Mouse (Mus musculus) heart, embryonic 13.5 days (tissue): ENCODE measurements around the gene Gm45713. TPM values are rescaled to one million over a fixed set of nuclear protein-coding genes. Genes with fewer than 3 reads are reported as not detected.
"Not testable (repeated sequence)": the region's sequence is repeated elsewhere in the genome, so short reads cannot be mapped to it uniquely, and the experiment has no call there.

Experiments
- ATAC-seq: fragments of 200-750 bp; cut with Nextera tagmentation; 2 replicates; pipeline ENCODE4 v1.8.0; 2017; ENCODE audit warnings: moderate TSS enrichment; ENCODE audit not compliant: insufficient number of reproducible peaks, low FRiP score, low TSS enrichment; ENCODE audit errors: extremely low read depth
- H3K27ac ChIP-seq: fragments of 300-500 bp; sonication (generic); replicated peaks from 2 replicates; pipeline ENCODE4 v1.5.1; 2015; ENCODE audit warnings: moderate library complexity, mild to moderate bottlenecking, inconsistent platforms
- H3K27me3 ChIP-seq: fragments of 300-500 bp; sonication (generic); replicated peaks from 2 replicates; pipeline ENCODE4 v1.6.1; 2015; ENCODE audit warnings: mild to moderate bottlenecking, inconsistent platforms
- H3K36me3 ChIP-seq: fragments of 300-500 bp; sonication (generic); 2 replicates; pipeline ENCODE4 v1.6.1; 2015; ENCODE audit warnings: mild to moderate bottlenecking, inconsistent platforms
- H3K4me1 ChIP-seq: fragments of 300-500 bp; sonication (generic); 2 replicates; pipeline ENCODE4 v1.6.1; 2015; ENCODE audit warnings: inconsistent platforms
- H3K4me2 ChIP-seq: fragments of 300-500 bp; sonication (generic); 2 replicates; pipeline ENCODE4 v1.6.1; 2015; ENCODE audit warnings: inconsistent platforms, mild to moderate bottlenecking, moderate library complexity
- H3K4me3 ChIP-seq: fragments of 300-500 bp; sonication (generic); 2 replicates; pipeline ENCODE4 v1.5.1; 2015; ENCODE audit warnings: moderate library complexity, mild to moderate bottlenecking, inconsistent platforms
- H3K9ac ChIP-seq: fragments of 300-500 bp; sonication (generic); 2 replicates; pipeline ENCODE4 v1.6.1; 2015; ENCODE audit warnings: inconsistent platforms, mild to moderate bottlenecking, moderate library complexity
- H3K9me3 ChIP-seq: fragments of 300-500 bp; sonication (generic); 2 replicates; pipeline ENCODE4 v1.6.1; 2016; ENCODE audit warnings: inconsistent platforms
- WGBS: fragments of 180-500 bp; shearing (Covaris S2); methylation state at CpG from one replicate; pipeline ENCODE4 v1.1.7; 2015; ENCODE audit warnings: mixed read lengths; 5-methylcytosine and 5-hydroxymethylcytosine counted together
- polyA plus RNA-seq: library from polyadenylated mRNA; unstranded; fragments of >200 nt; fragmentation: Nextera tagmentation; extraction: Ambion mirVana; gene quantifications from 2 replicates; pipeline ENCODE4 v1.2.1, GENCODE M21; 2015

The Gm45713 gene
- polyA plus RNA-seq, 1 experiment from 2014 or later = 0.17 TPM

GRCm38 (mm10) chr7:45154096-45154992, 18.3 kb upstream of the Gm45713 start, which contains the start of the genes Pih1d1 and Aldh16a1:
Gene Pih1d1, plus strand, starts transcription at chr7:45154303.
Gene Aldh16a1, minus strand, starts transcription at chr7:45154584.
- Histone ChIP-seq H3K4me2 (peak within 1 kb of the TSS; percentile 77), H3K27ac (peak within 1 kb of the TSS; percentile 95), H3K36me3 (peaks cover 31% of the 10 kb centered on the region), H3K4me3 (peak within 1 kb of the TSS; percentile 70), H3K9ac (peak within 1 kb of the TSS; percentile 95), H3K9me3 (no peaks in the 10 kb centered on the region), H3K4me1 (peaks cover 21% of the 10 kb centered on the region), H3K27me3 (no peaks in the 10 kb centered on the region)
- ATAC-seq = peak; percentile 89
- 4% methylated on average over 69 of the region's 69 CpGs for WGBS

GRCm38 (mm10) chr7:45153586-45153985, 17.6 kb upstream of the Gm45713 start:
- H3K4me2 ChIP-seq = peak overlapping the region; percentile 77
- peaks cover 24% of the 10 kb centered on the region for H3K36me3 ChIP-seq
- WGBS = 1% methylated on average over 5 of the region's 5 CpGs
- peak overlapping the region; percentile 95 for H3K27ac ChIP-seq
- H3K4me1 ChIP-seq = peaks cover 21% of the 10 kb centered on the region
- peak overlapping the region; percentile 70 for H3K4me3 ChIP-seq
- no peaks in the 10 kb centered on the region for H3K27me3 ChIP-seq
- no peaks in the 10 kb centered on the region for H3K9me3 ChIP-seq
- peak overlapping the region; percentile 95 for H3K9ac ChIP-seq
- ATAC-seq = no peak

DNA sequence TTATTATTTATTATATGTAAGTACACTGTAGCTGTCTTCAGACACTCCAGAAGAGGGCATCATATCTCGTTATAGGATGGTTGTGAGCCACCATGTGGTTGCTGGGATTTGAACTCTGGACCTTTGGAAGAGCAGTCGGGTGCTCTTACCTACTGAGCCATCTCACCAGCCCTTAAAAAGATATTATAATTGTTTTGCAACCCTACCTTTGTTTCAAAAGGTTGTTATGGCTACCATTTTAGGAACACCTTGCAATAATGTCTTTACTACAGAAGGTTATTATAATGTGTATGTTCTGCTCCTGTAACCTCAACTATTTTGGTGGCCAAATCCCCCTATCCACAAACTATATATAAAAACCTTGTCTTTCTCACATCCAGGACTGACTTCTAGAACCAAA, 17.0 kb upstream of the Gm45713 start:
- not testable (repeated sequence) for H3K27ac ChIP-seq, H3K27me3 ChIP-seq, ATAC-seq, H3K9me3 ChIP-seq
- Histone ChIP-seq H3K9ac (peak overlapping the region; percentile 95; the same call in 1 of the 2 replicates), H3K4me3 (peak overlapping the region; percentile 70; the same call in 1 of the 2 replicates), H3K4me1 (peaks cover 24% of the 10 kb centered on the region), H3K4me2 (peak overlapping the region; percentile 77), H3K36me3 (peaks cover 21% of the 10 kb centered on the region)
- 88% methylated on average over 2 of the region's 2 CpGs for WGBS

DNA sequence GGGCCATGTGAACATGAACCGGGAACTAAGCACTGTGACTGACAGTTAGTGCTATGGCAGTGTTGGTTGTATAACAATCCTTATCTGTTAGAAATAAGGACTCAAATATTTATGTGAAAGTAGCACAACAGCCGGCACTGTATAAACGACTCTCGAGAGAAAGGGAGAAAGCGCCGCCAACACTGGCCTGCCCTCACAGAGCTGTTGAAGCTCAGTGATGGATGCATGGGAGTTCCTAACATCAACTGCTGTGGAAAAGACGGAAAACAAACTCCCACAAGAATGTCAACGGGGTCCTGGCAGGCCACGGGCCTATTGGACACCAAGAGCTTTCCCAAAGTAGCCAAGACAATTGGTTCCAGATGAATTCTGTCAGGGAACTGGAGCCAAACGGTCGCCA, 15.3 kb upstream of the Gm45713 start:
- Histone ChIP-seq H3K4me3 (no peak overlapping the region), H3K4me2 (no peak overlapping the region), H3K9ac (0 out of 2 replicates have a peak overlapping the region, but pooled peaks have one; percentile 4), H3K9me3 (no peaks in the 10 kb centered on the region), H3K4me1 (peaks cover 24% of the 10 kb centered on the region), H3K36me3 (peaks cover 24% of the 10 kb centered on the region), H3K27me3 (no peaks in the 10 kb centered on the region), H3K27ac (no peak overlapping the region)
- 52% methylated on average over 11 of the region's 11 CpGs for WGBS
- ATAC-seq = no peak

- no peak for ATAC-seq
- Histone ChIP-seq H3K27ac (no peak overlapping the region; the same call in 1 of the 2 replicates), H3K4me2 (no peak overlapping the region), H3K9ac (peak overlapping the region; percentile 19; the same call in 1 of the 2 replicates), H3K9me3 (no peaks in the 10 kb centered on the region), H3K36me3 (peaks cover 29% of the 10 kb centered on the region), H3K27me3 (no peaks in the 10 kb centered on the region), H3K4me3 (no peak overlapping the region), H3K4me1 (peaks cover 23% of the 10 kb centered on the region)
- WGBS = 58% methylated on average over 4 of the region's 4 CpGs
These were observed 14.3 kb upstream of the Gm45713 start for GRCm38 (mm10) chr7:45150321-45150720.

- ATAC-seq = no peak
- whole genome bisulfite sequencing = 66% methylated on average over 6 of the region's 6 CpGs
- Histone ChIP-seq H3K9me3 (no peaks in the 10 kb centered on the region), H3K27me3 (no peaks in the 10 kb centered on the region), H3K4me1 (peaks cover 16% of the 10 kb centered on the region), H3K4me3 (no peak overlapping the region), H3K9ac (no peak overlapping the region), H3K4me2 (no peak overlapping the region), H3K36me3 (peaks cover 37% of the 10 kb centered on the region), H3K27ac (no peak overlapping the region)
These were observed 13.5 kb upstream of the Gm45713 start for GRCm38 (mm10) chr7:45149545-45149944.

DNA sequence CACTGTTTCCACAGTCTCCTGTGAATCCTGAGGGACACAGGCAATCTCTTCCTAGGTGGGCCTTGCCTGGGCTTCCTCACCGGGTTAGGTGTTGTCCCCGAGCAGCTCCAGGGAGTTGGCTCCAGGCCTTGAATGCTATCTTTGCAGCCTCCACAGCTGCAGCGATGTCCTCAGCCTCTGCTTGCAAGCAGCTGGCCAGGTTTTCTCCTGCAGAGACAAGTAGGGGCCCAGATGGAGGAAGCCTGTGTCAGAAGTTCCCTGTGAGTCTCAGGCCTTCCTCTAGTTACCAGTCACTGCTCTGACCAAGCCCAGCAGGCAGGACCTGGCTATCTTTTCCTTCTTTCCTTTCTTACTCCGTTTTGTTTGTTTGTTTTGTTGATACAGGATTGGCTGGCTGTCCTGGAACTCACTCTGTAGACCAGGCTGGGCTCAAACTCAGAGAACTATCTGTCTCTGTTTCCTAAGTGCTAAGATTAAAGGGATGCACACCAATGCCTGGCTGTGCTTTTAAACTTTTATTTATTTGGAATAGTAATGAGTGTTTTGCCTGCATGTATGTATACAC, 12.6 kb upstream of the Gm45713 start:
- peak overlapping the region; percentile 26; the same call in 1 of the 2 replicates for H3K27ac ChIP-seq
- peaks cover 15% of the 10 kb centered on the region for H3K4me1 ChIP-seq
- no peak overlapping the region for H3K4me3 ChIP-seq
- H3K9ac ChIP-seq = no peak overlapping the region
- H3K9me3 ChIP-seq = no peaks in the 10 kb centered on the region
- ATAC-seq = no peak
- 40% methylated on average over 4 of the region's 4 CpGs for WGBS
- H3K36me3 ChIP-seq = peaks cover 46% of the 10 kb centered on the region
- H3K27me3 ChIP-seq = no peaks in the 10 kb centered on the region
- no peak overlapping the region for H3K4me2 ChIP-seq

GRCm38 (mm10) chr7:45147899-45148298, 11.9 kb upstream of the Gm45713 start:
- 71% methylated on average over 11 of the region's 11 CpGs for WGBS
- H3K27ac ChIP-seq = peak overlapping the region; percentile 26; the same call in 1 of the 2 replicates

DNA sequence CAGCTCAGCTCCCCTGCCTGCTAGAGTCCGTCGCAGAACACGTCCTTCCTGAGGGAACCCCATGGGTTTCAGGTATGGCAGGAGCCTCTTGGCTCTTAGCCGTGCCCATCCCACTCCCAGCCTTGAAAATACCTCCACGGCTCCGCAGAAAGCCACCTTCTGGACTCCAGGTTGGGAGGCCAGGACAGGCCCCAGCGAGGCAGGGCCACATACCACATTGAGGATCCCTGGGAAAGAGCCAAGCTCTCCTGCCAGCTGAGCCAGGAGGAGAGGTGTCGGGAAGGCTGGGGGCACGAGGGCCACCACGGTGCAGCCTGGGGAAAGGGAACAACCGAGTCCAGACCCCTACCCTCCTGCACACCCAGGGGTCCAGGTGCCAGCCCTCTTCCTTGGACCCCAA, 11.2 kb upstream of the Gm45713 start:
- no peaks in the 10 kb centered on the region for H3K27me3 ChIP-seq
- no peak overlapping the region for H3K9ac ChIP-seq
- H3K36me3 ChIP-seq = peaks cover 60% of the 10 kb centered on the region
- H3K9me3 ChIP-seq = no peaks in the 10 kb centered on the region
- H3K27ac ChIP-seq = no peak overlapping the region
- H3K4me2 ChIP-seq = no peak overlapping the region
- 88% methylated on average over 11 of the region's 11 CpGs for WGBS
- ATAC-seq = no peak
- peaks cover 11% of the 10 kb centered on the region for H3K4me1 ChIP-seq
- no peak overlapping the region for H3K4me3 ChIP-seq

More at GRCm38 (mm10) chr7:45147899-45148298, 11.9 kb upstream of the Gm45713 start:
- no peaks in the 10 kb centered on the region for H3K9me3 ChIP-seq
- no peak overlapping the region for H3K4me3 ChIP-seq
- H3K36me3 ChIP-seq = peaks cover 53% of the 10 kb centered on the region
- no peak overlapping the region for H3K4me2 ChIP-seq
- H3K27me3 ChIP-seq = no peaks in the 10 kb centered on the region
- no peak overlapping the region for H3K9ac ChIP-seq
- ATAC-seq = no peak
- peaks cover 11% of the 10 kb centered on the region for H3K4me1 ChIP-seq

DNA sequence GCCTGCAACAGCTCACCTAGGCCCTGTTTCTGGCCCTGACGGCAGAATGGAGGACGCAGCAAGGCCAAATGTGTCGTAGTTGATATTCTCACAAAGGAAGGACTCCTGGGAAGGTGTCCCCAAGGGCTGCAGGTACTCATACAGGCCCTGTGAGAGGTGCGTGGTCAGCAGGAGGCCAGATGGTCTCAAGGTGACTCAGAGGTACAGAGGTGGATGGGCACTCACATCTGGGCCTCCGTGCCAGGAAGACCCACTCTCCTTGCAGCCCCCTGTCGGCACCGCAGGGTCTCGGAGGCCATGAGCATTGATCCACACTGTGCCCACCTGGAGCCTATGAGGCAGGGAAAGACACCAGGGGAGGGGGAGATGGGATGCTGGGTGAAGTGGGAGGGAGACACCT, 9.4 kb upstream of the Gm45713 start:
- H3K36me3 ChIP-seq = peaks cover 66% of the 10 kb centered on the region
- H3K27ac ChIP-seq = no peak overlapping the region
- 89% methylated on average over 8 of the region's 8 CpGs for WGBS
- no peak overlapping the region for H3K9ac ChIP-seq
- no peak overlapping the region for H3K4me2 ChIP-seq
- H3K4me1 ChIP-seq = peaks cover 6% of the 10 kb centered on the region; the same call in 1 of the 2 replicates
- ATAC-seq = no peak
- no peaks in the 10 kb centered on the region for H3K9me3 ChIP-seq
- H3K27me3 ChIP-seq = no peaks in the 10 kb centered on the region
- H3K4me3 ChIP-seq = no peak overlapping the region

DNA sequence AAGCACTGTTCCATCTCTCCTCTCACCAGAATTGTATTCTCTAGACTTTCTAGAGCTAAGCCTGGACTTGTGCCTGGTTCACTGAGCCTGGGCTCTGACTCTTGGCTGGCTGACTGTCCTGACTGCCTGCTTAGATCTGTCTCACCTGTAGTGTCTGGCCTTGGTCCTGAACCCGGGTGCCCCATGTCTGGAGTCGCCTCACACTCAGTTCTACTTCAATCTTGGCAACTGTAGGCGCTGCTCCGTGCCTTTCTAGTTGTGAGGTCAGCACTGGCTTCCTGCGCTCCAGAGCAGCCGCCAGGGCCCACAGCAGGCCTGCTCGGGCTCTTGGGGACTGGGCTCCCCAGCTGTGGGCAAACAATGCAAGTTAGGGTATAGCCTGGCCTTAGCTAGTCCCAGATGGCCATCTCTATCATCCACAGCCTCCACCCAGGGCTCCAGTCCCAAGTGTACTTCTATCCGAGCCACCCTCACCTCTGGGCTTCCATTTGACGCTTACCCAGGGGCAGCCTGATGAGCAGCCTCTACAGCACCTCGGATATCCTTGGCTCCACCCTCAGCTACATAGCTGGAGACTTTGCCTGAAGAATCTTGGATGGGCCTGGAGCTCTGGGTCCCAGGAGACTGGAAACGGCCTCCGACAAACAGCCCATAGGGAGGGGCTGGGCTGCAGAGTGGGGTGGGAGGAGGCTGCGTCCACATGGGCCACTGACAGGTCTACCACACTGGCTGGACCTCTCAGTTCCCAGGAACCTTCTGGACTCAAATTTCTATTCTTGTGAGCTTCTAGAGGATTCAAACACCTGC, 8.5 kb upstream of the Gm45713 start:
- Histone ChIP-seq H3K4me2 (no peak overlapping the region), H3K9me3 (no peaks in the 10 kb centered on the region), H3K36me3 (peaks cover 66% of the 10 kb centered on the region), H3K27ac (no peak overlapping the region), H3K9ac (no peak overlapping the region), H3K27me3 (no peaks in the 10 kb centered on the region), H3K4me3 (no peak overlapping the region), H3K4me1 (peaks cover 9% of the 10 kb centered on the region)
- no peak for ATAC-seq
- WGBS = 79% methylated on average over 13 of the region's 13 CpGs
